Mouse (Mus musculus) forebrain, embryonic 14.5 days (tissue): ENCODE data around the gene Bicdl1. TPM values are rescaled to one million over a fixed set of nuclear protein-coding genes. Genes with fewer than 3 reads are reported as not detected.
A peak's percentile ranks its signal among the peaks of the same experiment; 100 is the strongest.

Source experiments
- ATAC-seq: fragments of 200-750 bp; cut with Nextera tagmentation; 2 replicates; pipeline ENCODE4 v1.8.0; 2017; ENCODE audit warnings: mild to moderate bottlenecking, moderate library complexity
- DNase-seq: peaks from one replicate; pipeline ENCODE4 v3.0.0-alpha.2; 2015; ENCODE audit warnings: low spot score
- H3K27ac ChIP-seq: fragments of 300-500 bp; sonication (generic); 2 replicates; pipeline ENCODE4 v1.5.1; 2014; ENCODE audit warnings: low read depth, mild to moderate bottlenecking, control low read depth, low read length, moderate library complexity
- H3K27me3 ChIP-seq: fragments of 300-500 bp; sonication (generic); replicated peaks from 2 replicates; pipeline ENCODE4 v1.6.1; 2014; ENCODE audit warnings: low read length, control low read depth, mixed read lengths; ENCODE audit not compliant: control insufficient read depth, insufficient read depth
- H3K36me3 ChIP-seq: fragments of 300-500 bp; sonication (generic); 2 replicates; pipeline ENCODE4 v1.6.1; 2014; ENCODE audit warnings: low read length, control low read depth; ENCODE audit not compliant: control insufficient read depth, insufficient read depth
- H3K4me1 ChIP-seq: fragments of 300-500 bp; sonication (generic); 2 replicates; pipeline ENCODE4 v1.6.1; 2014; ENCODE audit warnings: antibody characterized with exemption, low read length, control low read depth; ENCODE audit not compliant: control insufficient read depth, insufficient read depth
- H3K4me2 ChIP-seq: fragments of 300-500 bp; sonication (generic); 2 replicates; pipeline ENCODE4 v1.6.1; 2014; ENCODE audit warnings: mild to moderate bottlenecking, control low read depth, low read length
- H3K4me3 ChIP-seq: fragments of 300-500 bp; sonication (generic); 2 replicates; pipeline ENCODE4 v1.5.1; 2014; ENCODE audit warnings: low read depth, low read length, control low read depth
- H3K9ac ChIP-seq: fragments of 300-500 bp; sonication (generic); 2 replicates; pipeline ENCODE4 v1.6.1; 2014; ENCODE audit warnings: mild to moderate bottlenecking, low read length, control low read depth, moderate library complexity
- H3K9me3 ChIP-seq: fragments of 300-500 bp; sonication (generic); replicated peaks from 2 replicates; pipeline ENCODE4 v1.6.1; 2016; ENCODE audit warnings: low read length, control low read depth, mixed read lengths; ENCODE audit not compliant: control insufficient read depth
- WGBS: fragments of 180-500 bp; shearing (Covaris S2); extraction: QIAGEN DNeasy Blood & Tissue Kit; methylation state at CpG from one replicate; pipeline ENCODE4 v1.1.7; 2014; 5-methylcytosine and 5-hydroxymethylcytosine counted together
- polyA plus RNA-seq: library from polyadenylated mRNA; unstranded; fragments of >200 nt; fragmentation: Nextera tagmentation; extraction: Ambion mirVana; gene quantifications from 2 replicates; pipeline ENCODE4 v1.2.1, GENCODE M21; 2014

Bicdl1 gene
- polyA plus RNA-seq, 1 experiment from 2014 or later: 16.0 TPM

DNA sequence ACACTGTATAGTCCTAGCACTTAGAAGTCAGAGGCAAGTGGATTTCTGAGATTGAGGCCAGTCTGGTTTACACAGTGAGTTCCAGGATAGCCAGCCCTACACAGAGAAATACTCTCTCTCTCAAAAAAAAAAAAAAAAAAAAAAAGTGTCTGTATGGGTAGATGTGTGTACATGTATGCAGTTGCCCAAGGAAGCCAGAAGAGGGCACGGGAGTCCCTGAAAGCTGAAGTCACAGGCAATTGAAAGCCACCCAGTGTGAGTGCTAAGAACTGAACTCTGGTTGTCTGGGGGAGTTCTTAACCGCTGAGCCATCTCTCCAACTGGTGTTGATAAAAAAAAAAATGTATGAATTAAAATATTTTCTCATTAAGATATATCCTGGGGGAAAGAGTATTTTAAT lies 3.1 kb upstream of the Bicdl1 start:
- H3K36me3 ChIP-seq: no peaks in the 10 kb centered on the region
- H3K4me3 ChIP-seq: no peak overlapping the region
- H3K9me3 ChIP-seq: no peaks in the 10 kb centered on the region
- no peak overlapping the region for H3K4me2 ChIP-seq
- peaks cover 8% of the 10 kb centered on the region; the same call in 1 of the 2 replicates for H3K4me1 ChIP-seq
- no peak overlapping the region for H3K27ac ChIP-seq
- H3K27me3 ChIP-seq: peaks cover 3% of the 10 kb centered on the region; the same call in 1 of the 2 replicates
- H3K9ac ChIP-seq: no peak overlapping the region
- ATAC-seq (no peak), DNase-seq (no peak)
- 76% methylated on average over 2 of the region's 2 CpGs for WGBS

DNA sequence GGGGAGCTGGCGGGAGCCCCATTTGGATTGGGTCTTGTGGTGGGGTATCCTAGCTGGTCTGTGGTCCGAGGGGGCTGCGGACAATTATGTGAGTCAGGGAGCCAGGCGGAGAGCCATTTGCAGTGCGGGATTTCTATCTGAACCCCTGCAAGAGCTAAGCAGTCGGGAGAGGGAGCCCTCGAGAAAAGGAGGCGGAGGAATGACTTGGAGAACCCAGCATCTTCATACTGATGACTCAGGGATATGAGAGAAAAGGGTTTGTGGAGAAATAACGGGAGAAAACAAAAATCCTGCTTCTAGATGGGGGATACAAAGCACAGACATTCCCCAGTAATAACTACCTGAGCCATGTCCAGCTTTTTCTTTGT lies 1.4 kb upstream of the Bicdl1 start:
- WGBS: under 1% methylated on average over 9 of the region's 9 CpGs
- DNase-seq: peak; percentile 93
- H3K4me2 ChIP-seq: peak overlapping the region; percentile 82
- peak overlapping the region; percentile 64 for H3K4me3 ChIP-seq
- peaks cover 8% of the 10 kb centered on the region; the same call in 1 of the 2 replicates for H3K4me1 ChIP-seq
- peak; percentile 76 for ATAC-seq
- peak overlapping the region; percentile 84 for H3K27ac ChIP-seq
- no peaks in the 10 kb centered on the region for H3K36me3 ChIP-seq
- peak overlapping the region; percentile 75 for H3K9ac ChIP-seq
- peaks cover 3% of the 10 kb centered on the region; the same call in 1 of the 2 replicates for H3K27me3 ChIP-seq
- H3K9me3 ChIP-seq: no peaks in the 10 kb centered on the region

DNA sequence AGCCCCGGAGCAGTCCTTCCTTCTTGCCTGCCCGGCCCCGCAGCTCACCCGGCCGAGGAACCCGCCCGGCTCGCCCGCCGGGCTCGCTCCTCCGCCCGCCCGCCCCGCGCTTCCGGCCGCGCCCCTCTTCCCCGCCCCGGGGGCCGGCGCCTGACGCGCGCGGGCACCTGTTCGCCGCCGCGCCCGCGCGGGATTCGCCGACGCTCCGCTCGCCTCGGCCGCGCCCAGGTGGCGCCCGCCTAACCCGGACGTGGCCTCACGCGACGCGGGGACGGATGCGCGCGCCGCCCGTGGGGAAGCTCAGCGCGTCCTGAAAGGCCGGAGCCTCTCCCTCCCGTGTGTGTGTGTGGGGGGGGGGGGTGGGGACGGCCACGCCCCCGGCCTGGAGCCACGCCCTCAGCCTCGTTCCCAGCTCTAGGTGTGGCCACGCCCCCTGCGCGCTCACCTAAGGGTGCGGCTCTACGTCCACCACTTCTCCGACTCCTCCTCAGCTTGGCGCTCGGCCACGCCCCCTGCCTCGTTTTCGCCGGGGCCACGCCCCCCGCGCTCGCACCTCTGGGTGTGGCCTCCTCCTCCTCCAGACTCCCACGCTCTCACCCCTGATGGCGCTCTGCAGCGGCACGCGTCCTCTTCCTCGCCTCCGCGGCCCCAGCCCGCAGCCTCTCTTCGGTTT lies 891 bp upstream of the Bicdl1 start:
- peak; percentile 92 for DNase-seq
- Histone ChIP-seq H3K27ac (peak overlapping the region; percentile 94), H3K4me2 (peak overlapping the region; percentile 82), H3K9ac (peak overlapping the region; percentile 75), H3K4me3 (peak overlapping the region; percentile 64), H3K4me1 (peaks cover 8% of the 10 kb centered on the region; the same call in 1 of the 2 replicates), H3K27me3 (peaks cover 3% of the 10 kb centered on the region; the same call in 1 of the 2 replicates), H3K9me3 (no peaks in the 10 kb centered on the region), H3K36me3 (no peaks in the 10 kb centered on the region)
- under 1% methylated on average over 62 of the region's 91 CpGs for WGBS
- peak; percentile 90 for ATAC-seq

DNA sequence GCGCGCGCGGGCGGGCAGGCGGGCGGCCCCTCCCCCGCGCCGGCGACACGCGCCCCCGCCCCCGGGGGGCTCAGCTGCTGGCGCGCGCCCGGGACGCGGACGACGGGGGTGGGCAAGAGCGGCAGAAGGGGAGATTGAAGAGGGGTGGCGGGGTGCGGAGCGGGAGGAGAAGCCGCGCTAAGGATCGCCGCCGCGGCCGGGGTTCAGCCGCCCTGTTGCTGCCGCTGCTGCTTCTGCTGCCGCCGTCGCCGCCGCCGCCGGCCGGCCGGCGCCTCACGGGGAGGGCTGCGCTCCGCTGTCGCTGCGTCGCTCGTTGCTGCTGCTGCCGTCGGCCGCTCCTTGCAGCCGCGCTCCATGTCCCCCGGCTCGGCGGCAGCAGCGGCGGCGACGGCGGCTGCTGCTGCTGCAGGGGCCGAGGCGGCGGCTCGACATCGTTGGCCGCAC lies 333 bp upstream of the Bicdl1 start:
- under 1% methylated on average over 27 of the region's 72 CpGs for WGBS
- H3K9me3 ChIP-seq: no peaks in the 10 kb centered on the region
- no peaks in the 10 kb centered on the region for H3K36me3 ChIP-seq
- peak overlapping the region; percentile 82 for H3K4me2 ChIP-seq
- peaks cover 8% of the 10 kb centered on the region; the same call in 1 of the 2 replicates for H3K4me1 ChIP-seq
- peak overlapping the region; percentile 75 for H3K9ac ChIP-seq
- ATAC-seq (peak; percentile 3), DNase-seq (peak; percentile 56)
- H3K27ac ChIP-seq: peak overlapping the region; percentile 94
- peaks cover 3% of the 10 kb centered on the region; the same call in 1 of the 2 replicates for H3K27me3 ChIP-seq
- peak overlapping the region; percentile 64 for H3K4me3 ChIP-seq

DNA sequence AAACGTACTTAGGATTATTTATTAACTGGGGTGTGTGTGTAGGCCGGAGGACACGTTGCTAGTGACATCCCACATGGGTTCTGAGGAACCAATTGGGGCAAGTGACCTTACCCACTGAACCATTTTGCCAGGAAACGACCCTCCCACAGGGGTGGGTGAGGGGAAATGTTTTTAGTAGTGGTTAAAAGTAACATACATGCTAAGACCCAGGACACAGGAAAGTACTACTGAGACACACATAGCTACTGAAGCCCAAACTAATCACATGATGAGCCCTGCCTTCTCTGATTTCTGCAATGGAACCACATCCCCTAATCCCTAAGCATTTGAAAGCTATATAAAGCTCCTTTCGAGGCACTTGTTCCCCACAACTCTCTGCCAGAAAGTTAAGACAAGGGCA lies 1.1 kb downstream of the Bicdl1 start:
- DNase-seq (no peak), ATAC-seq (no peak)

DNA sequence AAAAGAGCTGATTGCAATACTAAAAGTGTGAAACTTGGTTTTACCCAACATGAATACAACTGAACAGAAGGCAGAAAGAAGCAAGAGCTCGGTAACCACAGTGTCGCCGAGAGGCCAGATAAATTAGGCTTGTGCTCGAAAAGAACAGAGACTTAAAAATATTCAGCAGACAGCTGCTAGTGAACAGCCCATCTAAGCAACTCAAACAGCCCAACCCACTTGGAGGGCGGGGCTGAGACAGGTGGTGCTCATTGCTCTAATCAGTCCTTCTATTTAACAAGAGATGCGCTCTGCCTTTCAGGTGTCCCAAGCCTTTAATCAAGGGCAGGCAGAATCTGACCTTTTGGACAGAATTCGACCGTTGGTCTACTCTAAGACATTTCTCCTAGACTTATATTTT lies 4.8 kb downstream of the Bicdl1 start:
- ATAC-seq: no peak
- H3K9ac ChIP-seq: no peak overlapping the region
- 82% methylated on average over 8 of the region's 8 CpGs for WGBS
- 0 out of 2 replicates have a peak, but pooled peaks cover 3% of the 10 kb centered on the region for H3K27me3 ChIP-seq
- H3K4me1 ChIP-seq: peaks cover 8% of the 10 kb centered on the region; the same call in 1 of the 2 replicates
- DNase-seq: no peak
- peaks cover 4% of the 10 kb centered on the region; the same call in 1 of the 2 replicates for H3K36me3 ChIP-seq
- H3K4me3 ChIP-seq: no peak overlapping the region
- no peak overlapping the region for H3K27ac ChIP-seq
- H3K4me2 ChIP-seq: no peak overlapping the region
- no peaks in the 10 kb centered on the region for H3K9me3 ChIP-seq

More for the DNA sequence above, 1.1 kb downstream of the Bicdl1 start:
- 67% methylated on average over 5 of the region's 5 CpGs for whole genome bisulfite sequencing
- Histone ChIP-seq H3K9ac (peak overlapping the region; percentile 75), H3K4me3 (peak overlapping the region; percentile 64), H3K9me3 (no peaks in the 10 kb centered on the region), H3K4me2 (peak overlapping the region; percentile 82), H3K27ac (no peak overlapping the region), H3K36me3 (no peaks in the 10 kb centered on the region), H3K27me3 (peaks cover 3% of the 10 kb centered on the region; the same call in 1 of the 2 replicates), H3K4me1 (peaks cover 8% of the 10 kb centered on the region; the same call in 1 of the 2 replicates)

DNA sequence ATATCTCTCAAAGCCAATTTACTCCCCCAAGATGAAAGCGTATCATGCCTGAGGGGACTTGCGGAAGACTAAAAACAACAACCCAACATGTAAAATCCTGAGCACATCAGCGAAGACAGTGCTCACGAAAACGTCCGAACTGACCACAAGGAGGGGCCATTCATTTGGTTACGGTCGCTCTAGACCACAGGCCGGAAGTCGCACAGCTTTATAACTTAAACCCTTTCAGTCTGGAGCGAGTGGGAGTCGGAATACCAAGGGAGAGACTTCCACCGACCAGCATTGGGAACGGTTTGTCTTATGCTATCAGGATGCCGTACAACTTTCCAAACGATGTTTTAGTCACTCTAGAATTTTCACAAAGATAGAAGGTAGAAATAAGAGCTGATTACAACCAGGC lies 5.4 kb downstream of the Bicdl1 start:
- no peak overlapping the region for H3K9ac ChIP-seq
- H3K27me3 ChIP-seq: 0 out of 2 replicates have a peak, but pooled peaks cover 3% of the 10 kb centered on the region
- no peak overlapping the region for H3K27ac ChIP-seq
- no peak for ATAC-seq
- H3K4me2 ChIP-seq: no peak overlapping the region
- peaks cover 4% of the 10 kb centered on the region; the same call in 1 of the 2 replicates for H3K36me3 ChIP-seq
- H3K4me1 ChIP-seq: peaks cover 8% of the 10 kb centered on the region; the same call in 1 of the 2 replicates
- no peak overlapping the region for H3K4me3 ChIP-seq
- H3K9me3 ChIP-seq: no peaks in the 10 kb centered on the region
- DNase-seq: no peak
- whole genome bisulfite sequencing: 89% methylated on average over 16 of the region's 16 CpGs

DNA sequence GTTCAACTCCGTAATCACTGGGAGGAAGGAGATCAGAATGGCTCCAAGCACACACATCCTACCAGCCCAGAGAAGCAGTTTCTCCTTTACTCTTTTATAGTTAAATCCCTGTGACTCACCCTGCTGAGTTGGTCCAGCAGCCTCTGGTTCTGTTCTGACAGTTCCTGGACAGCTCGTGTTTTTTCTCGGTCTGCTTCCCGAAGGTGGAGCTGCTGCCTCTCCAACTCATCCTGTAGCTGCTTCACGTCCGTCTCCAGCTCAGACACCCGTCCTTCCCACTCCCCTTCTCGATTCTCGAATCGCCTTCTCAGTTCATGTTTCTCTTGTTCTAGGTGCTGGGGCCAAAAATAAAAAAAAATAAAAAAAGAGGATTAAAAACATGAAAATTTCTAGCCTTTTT lies 7.0 kb downstream of the Bicdl1 start:
- no peak for DNase-seq
- WGBS: 89% methylated on average over 10 of the region's 10 CpGs
- no peaks in the 10 kb centered on the region for H3K27me3 ChIP-seq

More for the DNA sequence above, 7.0 kb downstream of the Bicdl1 start:
- peaks cover 4% of the 10 kb centered on the region; the same call in 1 of the 2 replicates for H3K36me3 ChIP-seq
- no peak overlapping the region for H3K27ac ChIP-seq
- no peak for ATAC-seq
- no peak overlapping the region for H3K4me3 ChIP-seq
- H3K9ac ChIP-seq: no peak overlapping the region
- H3K4me2 ChIP-seq: no peak overlapping the region
- no peaks in the 10 kb centered on the region for H3K9me3 ChIP-seq
- H3K4me1 ChIP-seq: no peaks in the 10 kb centered on the region
